Mouse (Mus musculus) liver, adult 10 weeks (tissue): Measurements from ENCODE around the gene Sirt2. TPM values are rescaled to one million over a fixed set of nuclear protein-coding genes. Genes with fewer than 3 reads are reported as not detected.

Experiments used
- polyA plus RNA-seq: library from polyadenylated mRNA; stranded (reverse); fragments of 350-450 nt; fragmentation: Illumina TruSeq; extraction: RNeasy Lipid Tissue Mini Kit (QIAGEN cat#74804); gene quantifications from one replicate; pipeline ENCODE4 v1.2.3, GENCODE M21; 2014; ENCODE audit warnings: low read depth, low replicate concordance

The Sirt2 gene
- 16.0 TPM for polyA plus RNA-seq

DNA sequence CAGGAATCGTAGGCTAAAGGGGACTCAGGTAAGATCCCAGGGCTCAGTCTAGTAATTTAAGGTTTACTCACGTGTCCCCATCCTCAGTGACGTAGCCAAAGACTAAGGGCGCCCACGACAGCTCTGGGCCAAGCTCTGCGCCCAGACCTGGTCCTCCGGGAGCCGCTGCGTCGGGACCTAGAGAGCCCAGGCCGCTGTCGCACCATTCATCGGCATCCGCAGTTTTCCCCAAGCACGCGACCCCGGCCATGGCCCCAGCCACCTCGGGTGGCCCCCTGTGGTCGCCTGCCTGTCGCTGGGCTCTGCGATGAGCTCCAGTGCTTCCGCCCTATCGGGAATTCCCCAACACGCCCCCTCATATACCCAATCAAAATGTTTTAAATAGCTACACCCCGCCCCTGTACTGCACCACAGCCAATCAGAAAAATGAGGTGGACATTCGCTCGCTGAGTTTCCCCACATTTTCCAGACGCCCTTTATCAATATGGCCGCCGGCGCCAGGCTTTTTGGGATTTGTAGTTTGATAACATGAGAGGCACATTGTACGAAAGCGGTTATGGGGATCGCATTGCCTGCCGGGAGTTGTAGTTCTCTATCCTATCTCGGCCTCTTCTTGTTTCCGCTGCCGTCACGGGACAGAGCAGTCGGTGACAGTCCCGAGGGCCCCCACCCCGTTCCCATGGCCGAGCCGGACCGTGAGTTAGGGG is at the start of gene Sirt2:
Gene Sirt2, plus strand, starts transcription at position 563 of the 707 bp plus-strand sequence.

GRCm38 (mm10) chr7:28741709-28742438 is 24.7 kb upstream of the Sirt2 start, which contains the start of the genes Mrps12 and Sars2:
Gene Mrps12, minus strand, starts transcription at chr7:28741820.
Gene Sars2, plus strand, starts transcription at chr7:28741992.

DNA sequence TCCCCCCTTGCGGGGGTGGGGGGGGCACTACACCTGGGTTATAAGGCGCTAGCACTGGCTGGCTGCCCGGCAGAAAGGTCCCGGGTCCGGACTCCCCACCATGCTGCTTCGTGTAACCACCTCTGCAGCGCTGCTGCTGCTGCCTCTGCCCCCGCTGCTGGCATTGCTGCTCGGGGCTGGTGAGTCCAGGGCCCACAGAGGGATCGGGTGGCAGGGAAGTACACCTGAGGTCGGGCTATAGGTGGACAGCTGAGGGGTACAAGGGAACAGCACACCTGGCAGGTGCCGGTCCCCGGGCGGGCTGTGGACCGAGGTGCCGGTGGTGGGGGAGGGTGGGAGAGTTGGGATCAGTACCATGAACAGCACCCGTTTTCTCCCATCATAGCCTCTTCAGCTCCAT is 10.5 kb upstream of the Sirt2 start, which contains the start of gene Ccer2:
Gene Ccer2, plus strand, starts transcription at position 96 of the 400 bp plus-strand sequence.

GRCm38 (mm10) chr7:28767462-28767965 is 979 bp downstream of the Sirt2 start, which contains the start of gene Nfkbib:
Gene Nfkbib, minus strand, starts transcription at chr7:28767512.

DNA sequence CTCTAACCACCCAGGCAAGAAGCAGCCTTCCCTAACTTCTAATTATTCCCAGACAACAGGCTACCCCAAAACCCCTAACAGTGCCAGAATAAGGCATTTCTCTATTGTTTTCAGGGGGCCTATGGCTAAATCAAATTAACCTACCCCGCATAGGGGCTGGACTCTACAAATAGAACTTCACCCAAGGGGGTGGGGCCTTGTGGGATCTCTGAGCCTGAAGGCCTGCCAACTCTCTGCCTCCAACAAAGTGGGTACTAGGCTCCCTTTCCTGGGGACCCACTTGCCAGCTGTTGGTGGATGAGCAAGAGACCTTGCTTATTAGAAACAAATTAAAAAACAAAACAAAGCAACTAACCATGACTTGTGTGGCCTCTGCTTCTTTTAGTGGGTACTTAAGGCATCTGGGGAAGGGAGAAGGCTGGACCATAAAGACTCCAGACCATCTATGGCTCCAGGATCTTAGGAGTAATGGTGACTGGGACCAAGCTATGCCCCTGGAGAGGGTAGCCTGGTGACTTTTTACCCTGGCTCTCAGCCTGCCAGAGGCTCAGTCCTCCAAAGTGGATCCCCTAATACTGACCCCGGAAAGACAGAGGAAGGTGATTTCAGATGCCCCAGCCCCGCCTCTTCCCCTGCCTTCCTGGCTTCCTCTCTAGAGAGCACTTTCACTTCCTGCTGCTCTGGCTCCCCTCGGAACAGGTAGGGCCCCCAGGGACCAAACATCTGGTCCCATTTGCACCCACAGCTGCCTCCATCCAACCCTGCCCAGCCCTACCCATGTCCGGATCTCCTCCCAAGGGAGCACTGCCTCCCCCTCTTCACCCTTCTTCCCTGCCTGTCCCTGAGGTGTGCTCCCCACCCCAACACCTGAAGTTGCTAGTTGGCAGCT is 22.0 kb downstream of the Sirt2 start, which contains the start of gene Rinl:
Gene Rinl, plus strand, starts transcription at position 663 of the 889 bp plus-strand sequence.

GRCm38 (mm10) chr7:28808221-28808941 is 41.8 kb downstream of the Sirt2 start, which contains the start of gene Hnrnpl:
Gene Hnrnpl, plus strand, starts transcription at chr7:28808541.

GRCm38 (mm10) chr7:28824941-28825685 is 58.6 kb downstream of the Sirt2 start, which contains the start of gene Ech1:
Gene Ech1, plus strand, starts transcription at chr7:28825217.

GRCm38 (mm10) chr7:28833723-28834347 is 67.3 kb downstream of the Sirt2 start, which contains the start of gene Lgals4:
Gene Lgals4, plus strand, starts transcription at chr7:28833854.

Other genes with a start within 250 kb of the Sirt2 start
- gene Ifnl3, start 243.9 kb upstream of the Sirt2 start, polyA plus RNA-seq: not detected
- gene Sycn, start 225.8 kb upstream of the Sirt2 start, polyA plus RNA-seq: not detected
- gene Nccrp1, start 219.5 kb upstream of the Sirt2 start, polyA plus RNA-seq: not detected
- gene Samd4b, start 168.6 kb upstream of the Sirt2 start, polyA plus RNA-seq: 3.5 TPM
- 0.82 TPM for gene Pak4, start 168.6 kb upstream of the Sirt2 start, polyA plus RNA-seq
- not detected for gene Acp7, start 135.4 kb upstream of the Sirt2 start, polyA plus RNA-seq
- gene Fbxo27, start 73.9 kb upstream of the Sirt2 start, polyA plus RNA-seq: not detected
- 0.32 TPM for gene Fbxo17, start 49.9 kb upstream of the Sirt2 start, polyA plus RNA-seq
- gene Mrps12, start 24.9 kb upstream of the Sirt2 start, polyA plus RNA-seq: 34.0 TPM
- 0.34 TPM for gene Sars2, start 24.7 kb upstream of the Sirt2 start, polyA plus RNA-seq
- gene Ccer2, start 10.6 kb upstream of the Sirt2 start, polyA plus RNA-seq: not detected
- 1.1 TPM for gene Nfkbib, start 777 bp downstream of the Sirt2 start, polyA plus RNA-seq
- 0.48 TPM for gene Rinl, start 22.2 kb downstream of the Sirt2 start, polyA plus RNA-seq
- 104 TPM for gene Hnrnpl, start 41.8 kb downstream of the Sirt2 start, polyA plus RNA-seq
- 59.4 TPM for gene Ech1, start 58.5 kb downstream of the Sirt2 start, polyA plus RNA-seq
- 6.6 TPM for gene Lgals4, start 67.1 kb downstream of the Sirt2 start, polyA plus RNA-seq
- not detected for gene Lgals7, start 97.1 kb downstream of the Sirt2 start, polyA plus RNA-seq
- not detected for gene Capn12, start 114.7 kb downstream of the Sirt2 start, polyA plus RNA-seq
- 18.6 TPM for gene Actn4, start 195.6 kb downstream of the Sirt2 start, polyA plus RNA-seq
- 9.8 TPM for gene Eif3k, start 215.1 kb downstream of the Sirt2 start, polyA plus RNA-seq
- not detected for gene Map4k1, start 215.3 kb downstream of the Sirt2 start, polyA plus RNA-seq